Mouse (Mus musculus) ES-E14 (cell line): ENCODE measurements around the gene Rprd1b.

Experiments
- HCFC1 ChIP-seq: IDR thresholded peaks from 2 replicates; pipeline ENCODE4 v1.6.1; 2012; ENCODE audit warnings: low read length, inconsistent platforms, borderline replicate concordance; ENCODE audit not compliant: insufficient read depth
- MAFK ChIP-seq: IDR thresholded peaks from 2 replicates; pipeline ENCODE4 v1.6.1; 2014; ENCODE audit warnings: mild to moderate bottlenecking, low read depth, low read length, inconsistent platforms; ENCODE audit not compliant: insufficient read depth

DNA sequence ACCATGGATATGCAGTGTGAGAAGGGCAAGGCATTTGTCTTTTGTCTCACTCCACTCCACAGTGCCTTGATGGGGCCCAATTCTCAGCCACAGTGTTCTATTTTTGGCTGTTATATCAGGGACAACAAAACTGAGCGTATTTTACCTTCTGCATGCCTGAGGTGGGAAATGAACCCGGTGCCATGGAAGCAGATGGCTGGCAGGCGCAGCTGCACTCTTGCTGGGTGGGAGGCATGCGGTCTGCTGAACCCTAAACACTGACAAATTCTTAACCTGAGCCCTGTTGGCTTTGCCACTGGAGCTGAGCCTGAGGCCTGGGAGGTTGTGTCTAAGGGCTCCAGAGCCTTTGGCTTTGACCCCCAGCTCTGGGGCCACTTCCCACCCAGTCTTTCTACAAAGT, 42.7 kb upstream of the Rprd1b start:
- TF ChIP-seq MAFK (no peak), HCFC1 (no peak)
